Mouse (Mus musculus) forebrain, embryonic 15.5 days (tissue): Measurements from ENCODE around the gene Olfr960. TPM values are rescaled to one million over a fixed set of nuclear protein-coding genes. Genes with fewer than 3 reads are reported as not detected.

Experiments
- ATAC-seq: fragments of 200-750 bp; cut with Nextera tagmentation; replicated peaks from 2 replicates; pipeline ENCODE4 v1.8.0; 2017; ENCODE audit warnings: mild to moderate bottlenecking, moderate TSS enrichment, moderate library complexity
- H3K27ac ChIP-seq: fragments of 300-500 bp; sonication (generic); replicated peaks from 2 replicates; pipeline ENCODE4 v1.5.1; 2015; ENCODE audit warnings: mild to moderate bottlenecking, inconsistent platforms
- H3K27me3 ChIP-seq: fragments of 300-500 bp; sonication (generic); 2 replicates; pipeline ENCODE4 v1.6.1; 2015; ENCODE audit warnings: inconsistent platforms
- H3K36me3 ChIP-seq: fragments of 300-500 bp; sonication (generic); 2 replicates; pipeline ENCODE4 v1.6.1; 2015; ENCODE audit warnings: mild to moderate bottlenecking, inconsistent platforms
- H3K4me1 ChIP-seq: fragments of 300-500 bp; sonication (generic); 2 replicates; pipeline ENCODE4 v1.6.1; 2015; ENCODE audit warnings: inconsistent platforms
- H3K4me2 ChIP-seq: fragments of 300-500 bp; sonication (generic); replicated peaks from 2 replicates; pipeline ENCODE4 v1.6.1; 2015; ENCODE audit warnings: mild to moderate bottlenecking, inconsistent platforms
- H3K4me3 ChIP-seq: fragments of 300-500 bp; sonication (generic); 2 replicates; pipeline ENCODE4 v1.5.1; 2015; ENCODE audit warnings: mild to moderate bottlenecking, inconsistent platforms
- H3K9ac ChIP-seq: fragments of 300-500 bp; sonication (generic); replicated peaks from 2 replicates; pipeline ENCODE4 v1.6.1; 2015; ENCODE audit warnings: mild to moderate bottlenecking, inconsistent platforms
- H3K9me3 ChIP-seq: fragments of 300-500 bp; sonication (generic); 2 replicates; pipeline ENCODE4 v1.6.1; 2016; ENCODE audit warnings: inconsistent platforms
- WGBS: fragments of 180-500 bp; shearing (Covaris S2); methylation state at CpG from one replicate; pipeline ENCODE4 v1.1.7; 2015; ENCODE audit warnings: mixed read lengths; 5-methylcytosine and 5-hydroxymethylcytosine counted together
- polyA plus RNA-seq: library from polyadenylated mRNA; unstranded; fragments of >200 nt; fragmentation: Nextera tagmentation; extraction: Ambion mirVana; gene quantifications from 2 replicates; pipeline ENCODE4 v1.2.1, GENCODE M21; 2015

Gene Olfr960
- polyA plus RNA-seq, 1 experiment from 2014 or later = not detected

GRCm38 (mm10) chr9:39633913-39634594 lies 12.9 kb downstream of the Olfr960 start:
- H3K36me3 ChIP-seq = no peaks in the 10 kb centered on the region
- H3K4me1 ChIP-seq = no peaks in the 10 kb centered on the region
- H3K4me3 ChIP-seq = no peak overlapping the region
- 43% methylated on average over 4 of the region's 4 CpGs for WGBS
- H3K9ac ChIP-seq = no peak overlapping the region
- peak overlapping the region; percentile 54; the same call in 1 of the 2 replicates for H3K27ac ChIP-seq
- no peaks in the 10 kb centered on the region for H3K9me3 ChIP-seq
- no peak overlapping the region for H3K4me2 ChIP-seq
- no peaks in the 10 kb centered on the region for H3K27me3 ChIP-seq
- ATAC-seq = peak; percentile 60; the same call in 1 of the 2 replicates

GRCm38 (mm10) chr9:39644785-39645184 lies 23.6 kb downstream of the Olfr960 start, which contains the start of gene Olfr961:
Gene Olfr961 (plus strand): TSS chr9:39645085.
- Histone ChIP-seq H3K4me3 (no peak within 1 kb of the TSS), H3K4me2 (no peak within 1 kb of the TSS), H3K36me3 (no peaks in the 10 kb centered on the region), H3K4me1 (no peaks in the 10 kb centered on the region), H3K9ac (no peak within 1 kb of the TSS), H3K27ac (no peak within 1 kb of the TSS), H3K27me3 (no peaks in the 10 kb centered on the region), H3K9me3 (no peaks in the 10 kb centered on the region)
- no peak for ATAC-seq

DNA sequence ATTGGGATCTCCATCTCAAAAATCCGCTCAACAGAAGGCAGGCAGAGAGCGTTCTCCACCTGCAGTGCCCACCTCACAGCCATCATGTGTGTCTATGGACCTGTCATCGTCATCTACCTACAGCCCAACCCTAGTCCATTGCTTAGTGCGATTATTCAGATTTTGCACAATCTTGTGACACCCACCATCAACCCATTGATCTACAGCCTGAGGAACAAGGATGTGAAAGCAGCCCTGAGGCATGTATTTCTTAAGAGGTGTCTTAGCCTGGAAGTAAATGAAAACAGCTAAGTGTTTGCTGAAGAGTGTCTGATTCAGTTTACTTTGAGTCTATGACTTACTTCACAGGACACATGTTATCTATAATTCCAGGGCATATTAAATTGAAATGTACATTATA lies 26.2 kb downstream of the Olfr960 start:
- WGBS = 90% methylated on average over 4 of the region's 4 CpGs
- ATAC-seq = no peak
- Histone ChIP-seq H3K4me1 (no peaks in the 10 kb centered on the region), H3K27me3 (no peaks in the 10 kb centered on the region), H3K9me3 (no peaks in the 10 kb centered on the region), H3K4me2 (no peak overlapping the region), H3K9ac (no peak overlapping the region), H3K36me3 (no peaks in the 10 kb centered on the region), H3K27ac (no peak overlapping the region), H3K4me3 (no peak overlapping the region)

GRCm38 (mm10) chr9:39654756-39655396 lies 33.7 kb downstream of the Olfr960 start:
- H3K36me3 ChIP-seq = no peaks in the 10 kb centered on the region
- WGBS = 68% methylated on average over 6 of the region's 6 CpGs
- no peak overlapping the region for H3K4me3 ChIP-seq
- no peaks in the 10 kb centered on the region for H3K9me3 ChIP-seq
- H3K27ac ChIP-seq = no peak overlapping the region
- H3K27me3 ChIP-seq = no peaks in the 10 kb centered on the region
- ATAC-seq = no peak
- no peaks in the 10 kb centered on the region for H3K4me1 ChIP-seq
- H3K4me2 ChIP-seq = no peak overlapping the region
- no peak overlapping the region for H3K9ac ChIP-seq

GRCm38 (mm10) chr9:39666905-39667304 lies 45.7 kb downstream of the Olfr960 start, which contains the start of gene Olfr963:
Gene Olfr963 (plus strand): TSS chr9:39667205.
- Histone ChIP-seq H3K9me3 (no peaks in the 10 kb centered on the region), H3K27me3 (no peaks in the 10 kb centered on the region), H3K4me2 (no peak within 1 kb of the TSS), H3K27ac (no peak within 1 kb of the TSS), H3K4me1 (no peaks in the 10 kb centered on the region), H3K4me3 (no peak within 1 kb of the TSS), H3K36me3 (no peaks in the 10 kb centered on the region), H3K9ac (no peak within 1 kb of the TSS)
- 73% methylated on average over 1 of the region's 1 CpGs for WGBS
- ATAC-seq = no peak

DNA sequence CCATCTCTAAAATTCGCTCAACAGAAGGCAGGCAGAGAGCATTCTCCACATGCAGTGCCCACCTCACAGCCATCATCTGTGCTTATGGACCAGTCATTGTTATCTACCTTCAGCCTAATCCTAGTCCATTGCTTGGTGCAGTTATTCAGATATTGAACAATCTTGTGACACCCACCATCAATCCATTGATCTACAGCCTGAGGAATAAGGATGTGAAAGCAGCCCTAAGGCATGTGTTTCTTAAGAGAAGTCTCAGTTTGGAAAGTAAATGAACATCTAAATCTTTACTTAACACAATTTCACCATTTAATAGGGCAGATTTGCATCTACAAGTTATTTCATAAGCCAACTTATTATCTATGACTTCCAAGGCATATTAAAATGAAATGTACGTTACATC lies 48.5 kb downstream of the Olfr960 start:
- no peak overlapping the region for H3K27ac ChIP-seq
- no peaks in the 10 kb centered on the region for H3K36me3 ChIP-seq
- H3K9ac ChIP-seq = no peak overlapping the region
- no peaks in the 10 kb centered on the region for H3K27me3 ChIP-seq
- H3K9me3 ChIP-seq = no peaks in the 10 kb centered on the region
- ATAC-seq = no peak
- no peak overlapping the region for H3K4me3 ChIP-seq
- H3K4me1 ChIP-seq = no peaks in the 10 kb centered on the region
- no peak overlapping the region for H3K4me2 ChIP-seq
- WGBS = 84% methylated on average over 2 of the region's 2 CpGs

Other genes starting within 250 kb of the Olfr960 start
- not detected in 2 replicates for gene Olfr951, start 234.0 kb upstream of the Olfr960 start, polyA plus RNA-seq
- not detected in 2 replicates for gene Olfr952, start 194.2 kb upstream of the Olfr960 start, polyA plus RNA-seq
- not detected in 2 replicates for gene Olfr954, start 164.7 kb upstream of the Olfr960 start, polyA plus RNA-seq
- not detected in 2 replicates for gene Olfr955, start 149.4 kb upstream of the Olfr960 start, polyA plus RNA-seq
- not detected in 2 replicates for gene Olfr44, start 127.4 kb upstream of the Olfr960 start, polyA plus RNA-seq
- not detected in 2 replicates for gene Olfr957, start 105.6 kb upstream of the Olfr960 start, polyA plus RNA-seq
- not detected in 2 replicates for gene Olfr958, start 67.3 kb upstream of the Olfr960 start, polyA plus RNA-seq
- gene Olfr959, start 45.8 kb upstream of the Olfr960 start, polyA plus RNA-seq = not detected in 2 replicates
- 38.8 and 53.5 TPM in 2 replicates for gene AW551984, start 17.0 kb upstream of the Olfr960 start, polyA plus RNA-seq
- not detected in 2 replicates for gene Olfr148, start 10.7 kb upstream of the Olfr960 start, polyA plus RNA-seq
- gene Olfr961, start 23.7 kb downstream of the Olfr960 start, polyA plus RNA-seq = not detected in 2 replicates
- gene Olfr963, start 45.8 kb downstream of the Olfr960 start, polyA plus RNA-seq = not detected in 2 replicates
- gene Olfr149, start 85.7 kb downstream of the Olfr960 start, polyA plus RNA-seq = not detected in 2 replicates
- gene Olfr965, start 90.0 kb downstream of the Olfr960 start, polyA plus RNA-seq = not detected in 2 replicates
- gene Olfr150, start 109.6 kb downstream of the Olfr960 start, polyA plus RNA-seq = not detected in 2 replicates
- gene Olfr967, start 124.9 kb downstream of the Olfr960 start, polyA plus RNA-seq = not detected in 2 replicates
- gene Olfr968, start 161.9 kb downstream of the Olfr960 start, polyA plus RNA-seq = not detected in 2 replicates
- gene Olfr969, start 169.6 kb downstream of the Olfr960 start, polyA plus RNA-seq = not detected in 2 replicates
- gene Olfr970, start 187.5 kb downstream of the Olfr960 start, polyA plus RNA-seq = not detected in 2 replicates
- gene Olfr971, start 215.5 kb downstream of the Olfr960 start, polyA plus RNA-seq = not detected in 2 replicates
- not detected in 2 replicates for gene Olfr972, start 245.0 kb downstream of the Olfr960 start, polyA plus RNA-seq